Mouse (Mus musculus) gastrocnemius, adult 8-10 months (tissue): ENCODE results near the gene Rtn4ip1. TPM values are rescaled to one million over a fixed set of nuclear protein-coding genes. Genes with fewer than 3 reads are reported as not detected.
A peak's percentile ranks its signal among the peaks of the same experiment; 100 is the strongest.
"Not testable (repeated sequence)": the region's sequence is repeated elsewhere in the genome, so short reads cannot be mapped to it uniquely, and the experiment has no call there.

ENCODE experiments used
- DNase-seq, 2 experiments: peaks; one replicate each; pipeline ENCODE4 v3.0.0; 2022; ENCODE audit warnings: low spot score in 2 of 2
- total RNA-seq, 4 experiments: library from RNA; stranded (reverse); gene quantifications; 2 replicates each; pipeline ENCODE4 v1.2.4; 2022

The Rtn4ip1 gene
- total RNA-seq, 4 experiments from 2014 or later = 22.4 to 28.6 (median 24.3) TPM

GRCm38 (mm10) chr10:43928596-43928995, 27.0 kb downstream of the Rtn4ip1 start:
- DNase-seq = no peak

GRCm38 (mm10) chr10:43939136-43939662, 37.6 kb downstream of the Rtn4ip1 start:
- DNase-seq = no peak

- no peak for DNase-seq
Observed at GRCm38 (mm10) chr10:43943736-43944135, 42.1 kb downstream of the Rtn4ip1 start.

GRCm38 (mm10) chr10:43945435-43945834, 43.8 kb downstream of the Rtn4ip1 start:
- no peak for DNase-seq

- DNase-seq = no peak
Observed at GRCm38 (mm10) chr10:43953942-43954341, 52.3 kb downstream of the Rtn4ip1 start.

- no peak for DNase-seq
Observed at GRCm38 (mm10) chr10:43964943-43965342, 63.3 kb downstream of the Rtn4ip1 start.

GRCm38 (mm10) chr10:43973244-43973643, 71.6 kb downstream of the Rtn4ip1 start:
- DNase-seq = no peak

- peak in 1 of 2 experiments; percentile 13 for DNase-seq
Observed at GRCm38 (mm10) chr10:43977353-43977752, 75.7 kb downstream of the Rtn4ip1 start.

GRCm38 (mm10) chr10:43980080-43980479, 78.5 kb downstream of the Rtn4ip1 start:
- DNase-seq = no peak

- not testable (repeated sequence) for DNase-seq
Observed at GRCm38 (mm10) chr10:43980742-43981141, 79.1 kb downstream of the Rtn4ip1 start.

- DNase-seq = no peak
Observed at GRCm38 (mm10) chr10:43982470-43982869, 80.9 kb downstream of the Rtn4ip1 start.

- no peak for DNase-seq
Observed at GRCm38 (mm10) chr10:43983241-43983640, 81.6 kb downstream of the Rtn4ip1 start.

GRCm38 (mm10) chr10:43983866-43984265, 82.3 kb downstream of the Rtn4ip1 start:
- no peak for DNase-seq

- DNase-seq = no peak
Observed at GRCm38 (mm10) chr10:43991268-43991667, 89.7 kb downstream of the Rtn4ip1 start.

- DNase-seq = no peak
Observed at GRCm38 (mm10) chr10:43992506-43992905, 90.9 kb downstream of the Rtn4ip1 start.

- DNase-seq = no peak
Observed at GRCm38 (mm10) chr10:43993198-43993597, 91.6 kb downstream of the Rtn4ip1 start.

GRCm38 (mm10) chr10:43995858-43996650, 94.4 kb downstream of the Rtn4ip1 start:
- no peak for DNase-seq

- DNase-seq = no peak
Observed at GRCm38 (mm10) chr10:43997276-43997675, 95.7 kb downstream of the Rtn4ip1 start.

- no peak for DNase-seq
Observed at GRCm38 (mm10) chr10:43998023-43998422, 96.4 kb downstream of the Rtn4ip1 start.

- no peak for DNase-seq
Observed at GRCm38 (mm10) chr10:43998503-43999082, 97.0 kb downstream of the Rtn4ip1 start.

- DNase-seq = no peak
Observed at GRCm38 (mm10) chr10:44000156-44000865, 98.7 kb downstream of the Rtn4ip1 start.
